Mouse (Mus musculus) bone marrow macrophage, adult 2 months (primary cell): ENCODE measurements at regions not wholly inside any gene's neighbourhood (a gene's known extent, or its start where the extent isn't known, plus 50 kb on each side); places are given as distances from the start of the nearest gene placed in this dataset.

Source experiments
- H3K27ac ChIP-seq: 2 replicates; pipeline ENCODE4 v1.5.1; 2012; ENCODE audit warnings: low read depth, low read length; ENCODE audit not compliant: insufficient read depth
- H3K4me1 ChIP-seq: 2 replicates; pipeline ENCODE4 v1.6.1; 2012; ENCODE audit warnings: low read length; ENCODE audit not compliant: control insufficient read depth, insufficient read depth
- H3K4me3 ChIP-seq: 2 replicates; pipeline ENCODE4 v1.5.1; 2012; ENCODE audit warnings: mild to moderate bottlenecking, low read length, moderate library complexity; ENCODE audit not compliant: insufficient read depth
- CTCF ChIP-seq: IDR thresholded peaks from 2 replicates; pipeline ENCODE4 v1.5.1; 2012; ENCODE audit warnings: low read depth, mild to moderate bottlenecking, low read length, moderate library complexity
- POLR2A ChIP-seq: IDR thresholded peaks from 2 replicates; pipeline ENCODE4 v1.6.1; 2012; ENCODE audit warnings: mild to moderate bottlenecking, low read depth, low read length, borderline replicate concordance

DNA sequence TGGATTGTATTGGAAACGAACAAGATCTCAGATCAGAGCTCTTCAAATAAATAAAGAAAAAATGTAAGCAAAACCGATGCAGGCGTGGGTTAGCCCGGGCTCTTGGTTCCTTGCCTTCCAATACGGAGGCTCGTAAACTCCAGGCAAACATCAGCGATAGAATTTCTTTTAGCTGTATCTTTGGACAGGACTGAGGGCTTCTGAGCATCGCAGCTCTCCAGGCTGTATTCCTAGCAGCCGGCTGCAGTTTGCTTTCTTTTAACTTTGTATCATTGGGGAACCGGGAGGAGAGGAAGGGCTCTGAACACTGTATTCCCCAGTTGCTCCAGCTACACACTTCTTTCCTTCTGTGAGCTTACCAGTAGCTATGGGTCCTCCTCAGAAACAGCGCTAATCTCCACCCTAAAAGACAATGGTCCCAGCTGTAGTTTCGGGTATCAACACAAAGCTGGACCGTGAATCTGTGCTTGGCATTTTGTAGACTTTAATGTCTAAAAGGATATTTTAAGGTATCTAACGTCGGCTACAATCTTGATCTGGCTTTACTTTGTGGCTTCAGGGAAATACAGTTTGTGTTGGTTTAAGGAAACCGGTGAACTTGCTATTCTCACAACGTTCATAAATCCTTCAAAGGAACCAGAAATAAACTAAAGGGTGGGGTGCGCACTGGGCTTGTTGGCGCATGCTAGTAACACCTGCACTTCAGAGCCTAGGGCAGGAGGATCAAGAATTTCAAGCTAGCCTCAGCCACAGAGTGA is 183.2 kb downstream of the Tfap2c start:
- no peak overlapping the region for H3K4me3 ChIP-seq
- no peak for TF ChIP-seq POLR2A
- no peak overlapping the region for H3K27ac ChIP-seq
- H3K4me1 ChIP-seq, result no peaks in the 10 kb centered on the region

DNA sequence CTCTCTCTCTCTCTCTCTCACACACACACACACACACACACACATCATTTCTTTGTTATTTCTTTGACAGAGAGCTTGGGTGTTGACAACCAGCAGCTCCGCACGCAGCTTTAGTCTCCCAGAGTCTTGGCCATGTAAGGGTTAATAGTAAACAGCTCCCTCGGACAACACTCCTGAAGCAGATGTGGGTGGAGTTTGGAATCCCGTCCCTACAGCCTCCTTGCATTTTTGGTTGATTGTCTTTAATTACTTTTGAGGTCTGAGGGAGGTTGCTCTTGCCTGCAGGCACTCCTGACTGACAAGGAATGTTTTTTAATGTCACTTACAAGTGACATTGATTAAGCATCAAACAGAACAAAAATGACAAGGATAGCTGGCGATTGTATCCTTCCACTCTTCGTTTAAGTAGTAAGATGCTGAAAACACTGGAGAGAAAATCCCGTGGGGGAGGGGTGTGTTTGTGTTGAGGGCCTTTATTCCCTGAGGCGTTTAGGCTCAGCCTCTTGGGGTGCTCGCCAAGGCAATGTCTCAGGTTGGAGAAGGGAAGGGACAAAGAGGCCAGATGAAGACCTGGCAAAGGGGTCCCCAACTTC is 184.1 kb downstream of the Tfap2c start:
- H3K4me3 ChIP-seq, result no peak overlapping the region
- H3K27ac ChIP-seq, result no peak overlapping the region
- no peaks in the 10 kb centered on the region for H3K4me1 ChIP-seq
- TF ChIP-seq POLR2A (no peak), CTCF (no peak)

DNA sequence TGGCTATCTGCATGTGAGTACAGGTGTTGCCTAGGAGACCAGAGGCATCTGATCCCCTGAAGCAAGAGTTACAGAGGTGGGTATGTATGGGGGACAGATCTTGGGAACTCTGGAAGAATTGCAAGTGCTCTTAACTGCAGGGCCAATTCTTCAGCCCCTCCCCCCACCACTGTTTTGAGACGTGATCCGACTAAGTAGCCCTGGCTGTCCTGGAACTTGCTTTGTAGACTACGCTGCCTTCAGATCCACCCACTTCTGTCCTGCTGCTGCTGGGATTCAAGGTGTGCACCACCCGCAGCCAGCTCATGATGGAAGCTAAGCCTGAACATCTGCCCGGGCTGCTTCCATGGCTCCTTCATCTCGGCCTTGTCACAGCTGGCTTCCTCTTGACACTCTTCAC is 186.2 kb downstream of the Tfap2c start:
- TF ChIP-seq POLR2A (no peak), CTCF (no peak)
- Histone ChIP-seq H3K27ac (no peak overlapping the region), H3K4me1 (no peaks in the 10 kb centered on the region), H3K4me3 (no peak overlapping the region)

DNA sequence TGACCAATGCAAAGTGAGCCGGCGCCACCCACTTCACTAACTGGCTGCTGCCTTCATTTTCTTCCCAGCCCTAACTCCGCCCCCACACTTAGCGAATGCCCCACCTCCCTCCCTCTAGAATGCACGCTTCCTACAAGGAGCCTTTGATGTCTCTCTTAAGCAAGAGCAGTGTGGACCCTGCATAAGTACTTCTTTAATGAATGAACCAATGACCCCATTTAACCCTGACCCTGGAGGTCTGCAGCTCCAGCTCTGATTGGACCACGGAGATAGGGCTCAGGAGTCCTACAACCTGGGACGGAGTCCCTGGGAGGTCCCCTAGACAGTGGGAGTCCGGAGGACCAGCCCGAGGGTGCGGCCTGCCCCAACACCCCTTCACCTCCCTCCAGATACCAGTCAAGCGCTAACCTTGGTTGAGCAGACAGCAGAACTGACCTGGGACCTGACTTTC is 189.7 kb downstream of the Tfap2c start:
- no peak overlapping the region for H3K4me3 ChIP-seq
- H3K27ac ChIP-seq, result no peak overlapping the region
- TF ChIP-seq POLR2A (no peak), CTCF (no peak)
- H3K4me1 ChIP-seq, result no peaks in the 10 kb centered on the region

DNA sequence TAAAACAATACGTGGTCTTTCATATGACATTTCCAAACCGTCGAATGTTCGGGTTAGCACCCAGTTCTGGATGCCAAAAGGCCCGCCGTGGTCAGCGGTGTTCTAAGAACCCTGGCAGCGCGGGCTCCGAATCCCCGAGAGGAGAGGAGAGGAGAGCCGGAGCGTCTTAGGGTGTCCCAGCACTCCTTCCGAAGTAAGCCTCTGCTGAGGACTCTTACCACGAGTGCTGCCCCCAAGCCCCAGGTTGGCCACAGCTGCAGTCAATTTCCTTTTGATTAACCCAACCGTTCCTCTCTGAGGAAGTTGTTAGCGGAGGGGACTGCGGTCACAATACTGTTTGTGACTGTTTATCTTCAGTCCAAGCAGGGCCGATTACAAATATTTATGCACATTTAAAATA is 190.1 kb downstream of the Tfap2c start:
- Histone ChIP-seq H3K4me1 (no peaks in the 10 kb centered on the region), H3K27ac (no peak overlapping the region), H3K4me3 (no peak overlapping the region)
- TF ChIP-seq POLR2A (no peak), CTCF (no peak)

DNA sequence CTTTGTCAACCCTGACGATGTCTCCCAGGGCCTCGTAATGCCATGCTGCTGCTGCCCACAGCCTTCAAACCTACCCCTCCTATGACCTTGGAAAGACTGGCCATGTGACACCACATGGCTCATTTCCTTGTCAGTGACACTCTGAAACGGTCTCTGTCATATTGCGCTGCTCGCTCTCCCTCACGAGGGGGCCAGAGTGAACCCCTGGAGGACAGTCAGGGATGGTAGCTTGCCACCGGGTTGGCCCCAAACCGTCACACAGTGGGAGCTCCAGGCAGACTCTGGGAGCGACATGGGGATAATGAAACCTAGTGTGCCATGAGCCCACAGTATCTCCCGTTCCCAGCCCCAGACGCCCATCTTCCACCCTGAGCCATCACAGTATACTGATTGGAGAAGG is 188.8 kb downstream of the Bmp7 start:
- no peak for TF ChIP-seq CTCF
- TF ChIP-seq POLR2A, result no peak
- no peak overlapping the region for H3K27ac ChIP-seq
- H3K4me3 ChIP-seq, result no peak overlapping the region
- H3K4me1 ChIP-seq, result no peaks in the 10 kb centered on the region

DNA sequence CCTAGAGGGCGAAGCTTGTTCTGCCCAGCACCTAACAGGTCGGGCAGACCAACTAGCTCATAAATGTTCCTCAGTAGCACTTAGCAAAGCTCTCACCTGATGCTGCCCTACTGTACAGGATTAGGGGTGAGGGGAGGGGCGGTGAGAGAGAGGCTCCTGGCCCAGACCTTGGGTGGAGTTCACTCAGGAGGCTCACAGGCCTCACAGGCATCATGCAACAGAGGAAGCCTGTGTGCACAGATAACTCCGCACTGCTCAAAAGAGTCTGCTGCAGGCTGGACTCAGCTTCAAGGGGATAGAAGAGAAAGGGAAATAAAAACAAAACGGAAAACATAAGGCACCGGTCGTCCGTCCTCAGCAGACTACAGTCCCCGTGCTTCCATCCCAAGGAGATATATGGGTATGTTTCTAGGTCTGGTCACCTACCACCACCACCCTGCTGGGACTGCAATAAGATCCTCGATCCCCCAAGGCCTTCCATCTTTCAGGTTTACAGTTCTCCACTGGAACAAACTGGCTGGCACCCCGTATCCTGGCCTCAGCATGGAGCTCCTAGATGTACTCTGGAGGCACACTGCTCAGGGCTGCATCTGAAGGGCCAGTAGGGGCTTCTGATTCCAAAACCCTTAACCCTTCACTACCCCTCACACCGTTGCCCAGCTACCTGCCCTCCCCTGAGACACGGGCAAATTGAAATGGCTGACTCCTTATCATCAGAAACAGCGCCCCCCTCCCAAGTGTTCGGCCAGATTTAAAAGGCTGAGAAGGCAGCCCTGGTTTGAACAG is 184.2 kb downstream of the Bmp7 start:
- H3K27ac ChIP-seq, result no peak overlapping the region
- H3K4me1 ChIP-seq, result no peaks in the 10 kb centered on the region
- no peak overlapping the region for H3K4me3 ChIP-seq
- TF ChIP-seq POLR2A (no peak), CTCF (no peak)

DNA sequence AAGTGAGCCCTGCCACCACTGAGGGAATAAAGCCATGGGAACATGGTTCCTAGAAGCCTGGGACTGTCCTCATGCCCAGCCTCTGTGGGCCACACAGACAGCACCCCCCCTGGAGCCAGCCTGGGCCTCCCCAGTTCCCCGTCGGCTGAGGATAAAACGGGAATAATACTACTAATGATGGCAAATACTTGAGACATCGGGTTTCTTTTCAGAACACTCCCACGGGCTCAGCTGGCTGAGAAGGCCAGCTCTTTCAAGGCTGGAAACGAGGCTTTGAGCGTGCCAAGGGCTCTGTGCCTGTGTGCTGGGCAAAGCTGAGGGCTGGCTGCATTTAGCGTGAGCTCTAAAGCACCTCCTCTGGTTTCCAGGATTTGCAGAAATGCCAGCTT is 183.7 kb downstream of the Bmp7 start:
- H3K4me3 ChIP-seq, result no peak overlapping the region
- no peak overlapping the region for H3K27ac ChIP-seq
- TF ChIP-seq CTCF, result no peak
- no peak for TF ChIP-seq POLR2A
- H3K4me1 ChIP-seq, result no peaks in the 10 kb centered on the region

DNA sequence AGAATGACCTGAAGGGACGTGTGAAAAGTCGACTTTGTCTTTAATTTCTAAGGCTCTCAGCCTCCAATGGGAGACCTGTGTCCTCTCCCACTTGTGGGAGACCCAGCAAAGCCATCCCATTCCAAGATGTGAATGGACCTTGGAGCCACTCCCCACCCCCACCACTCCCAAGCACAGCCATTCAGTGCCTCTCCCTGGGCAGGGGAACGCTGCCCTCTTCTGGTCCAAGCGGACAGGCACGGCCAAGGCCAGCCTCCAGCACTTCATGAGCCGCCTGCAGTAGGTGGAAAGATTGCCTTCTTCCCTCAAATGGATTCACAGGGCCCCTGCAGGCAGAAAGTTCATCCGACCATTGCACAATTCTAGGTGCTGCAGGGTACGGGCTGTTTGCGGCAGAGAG is 181.6 kb downstream of the Bmp7 start:
- Histone ChIP-seq H3K4me1 (no peaks in the 10 kb centered on the region), H3K27ac (no peak overlapping the region), H3K4me3 (no peak overlapping the region)
- TF ChIP-seq CTCF (no peak), POLR2A (no peak)

DNA sequence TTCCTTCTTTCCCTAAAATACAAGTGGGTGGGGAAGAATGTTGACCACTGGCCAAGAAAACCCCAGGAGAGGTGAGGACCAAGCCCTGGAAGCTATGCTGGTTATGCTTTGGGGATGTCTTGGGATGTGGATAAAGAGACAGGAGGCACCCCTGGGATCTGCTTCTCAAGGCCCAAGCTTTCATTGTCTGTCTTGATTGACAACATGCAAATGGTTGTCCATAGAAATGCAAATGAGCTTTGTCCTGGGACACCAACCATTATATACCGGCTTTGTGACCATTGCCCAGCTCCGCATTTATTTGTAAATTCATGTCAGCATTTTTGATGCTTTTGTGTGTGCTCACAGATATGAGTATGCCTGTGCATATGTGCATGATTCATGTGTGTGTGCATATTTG is 174.9 kb downstream of the Bmp7 start:
- no peak overlapping the region for H3K27ac ChIP-seq
- TF ChIP-seq CTCF (no peak), POLR2A (no peak)
- H3K4me1 ChIP-seq, result no peaks in the 10 kb centered on the region
- no peak overlapping the region for H3K4me3 ChIP-seq
